Mouse (Mus musculus): ENCODE data around the gene Opcml.

DNA sequence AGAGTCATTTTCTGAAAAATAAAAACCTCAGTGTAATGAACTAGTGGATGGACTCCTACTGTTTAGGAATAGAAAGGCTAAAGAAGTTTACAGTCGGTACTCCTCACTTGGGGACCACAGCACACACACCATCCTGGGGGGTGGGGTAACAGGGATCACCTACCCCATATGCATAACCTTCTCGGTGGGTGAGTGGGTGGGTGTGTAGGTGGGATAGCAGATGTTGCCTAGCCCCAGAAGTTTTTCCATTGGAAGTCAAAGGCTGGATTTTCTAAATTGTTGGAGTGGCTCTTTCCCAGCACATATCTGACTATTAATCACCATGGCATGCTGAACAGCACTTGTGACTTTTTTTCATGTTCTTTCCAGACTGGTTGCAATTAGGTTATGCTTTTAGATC, 779.2 kb downstream of the Opcml start:
- TF ChIP-seq POLR2A (IDR thresholded peaks at IDR 0.05; ENCODE audit: insufficient read depth, low read length) (no peak), CTCF (IDR thresholded peaks at IDR 0.05; ENCODE audit: low read depth, low read length) (no peak)

Data from ES-Bruce4 (cell line).